Mouse (Mus musculus) urinary bladder, adult 2 months (tissue): Measurements from ENCODE around the gene Ank. TPM values are rescaled to one million over a fixed set of nuclear protein-coding genes. Genes with fewer than 3 reads are reported as not detected.

ENCODE experiments used
- DNase-seq: peaks from one replicate; pipeline ENCODE4 v3.0.0; 2022; ENCODE audit warnings: low spot score
- polyA plus RNA-seq: library from polyadenylated mRNA; depleted of rRNA; stranded (reverse); fragments of >200 nt; gene quantifications from 2 replicates; pipeline ENCODE4 v1.2.3, GENCODE M21; 2012

The Ank gene
- polyA plus RNA-seq, 1 experiment = 53.4 TPM

- no peak for DNase-seq
Observed at GRCm38 (mm10) chr15:27574992-27575781, 108.7 kb downstream of the Ank start.

GRCm38 (mm10) chr15:27575932-27576331 is 109.5 kb downstream of the Ank start:
- DNase-seq = no peak

- no peak for DNase-seq
Observed at GRCm38 (mm10) chr15:27576886-27577285, 110.4 kb downstream of the Ank start.

GRCm38 (mm10) chr15:27577915-27578780 is 111.7 kb downstream of the Ank start:
- no peak for DNase-seq

GRCm38 (mm10) chr15:27578918-27579317 is 112.4 kb downstream of the Ank start:
- DNase-seq = no peak

GRCm38 (mm10) chr15:27579853-27580252 is 113.4 kb downstream of the Ank start:
- DNase-seq = no peak

GRCm38 (mm10) chr15:27580771-27581170 is 114.3 kb downstream of the Ank start:
- no peak for DNase-seq

- no peak for DNase-seq
Observed at GRCm38 (mm10) chr15:27581640-27582039, 115.2 kb downstream of the Ank start.

- no peak for DNase-seq
Observed at GRCm38 (mm10) chr15:27582428-27582827, 116.0 kb downstream of the Ank start.

GRCm38 (mm10) chr15:27583042-27583441 is 116.6 kb downstream of the Ank start:
- no peak for DNase-seq

GRCm38 (mm10) chr15:27583620-27584019 is 117.1 kb downstream of the Ank start:
- no peak for DNase-seq

- no peak for DNase-seq
Observed at GRCm38 (mm10) chr15:27585466-27586092, 119.1 kb downstream of the Ank start.

- no peak for DNase-seq
Observed at GRCm38 (mm10) chr15:27586093-27586480, 119.6 kb downstream of the Ank start.

GRCm38 (mm10) chr15:27588087-27588826 is 121.8 kb downstream of the Ank start:
- DNase-seq = no peak

- DNase-seq = no peak
Observed at GRCm38 (mm10) chr15:27590812-27591211, 124.3 kb downstream of the Ank start.

- no peak for DNase-seq
Observed at GRCm38 (mm10) chr15:27592620-27593320, 126.3 kb downstream of the Ank start.

GRCm38 (mm10) chr15:27593717-27594116 is 127.2 kb downstream of the Ank start:
- DNase-seq = no peak

GRCm38 (mm10) chr15:27594973-27595372 is 128.5 kb downstream of the Ank start:
- no peak for DNase-seq

GRCm38 (mm10) chr15:27595560-27595959 is 129.1 kb downstream of the Ank start:
- DNase-seq = no peak

GRCm38 (mm10) chr15:27596463-27597140 is 130.1 kb downstream of the Ank start:
- DNase-seq = no peak
